Mouse (Mus musculus) cerebellum, adult (tissue): Measurements from ENCODE around the gene Ubxn11.
"Not testable (repeated sequence)": the region's sequence is repeated elsewhere in the genome, so short reads cannot be mapped to it uniquely, and the experiment has no call there.

ENCODE experiments used
- ATAC-seq: cut with Nextera tagmentation; 2 replicates; pipeline ENCODE4 v1.9.2; 2017; ENCODE audit warnings: mild to moderate bottlenecking, moderate library complexity, mixed read lengths; ENCODE audit not compliant: insufficient number of reproducible peaks, low FRiP score, low TSS enrichment

The Ubxn11 gene

DNA sequence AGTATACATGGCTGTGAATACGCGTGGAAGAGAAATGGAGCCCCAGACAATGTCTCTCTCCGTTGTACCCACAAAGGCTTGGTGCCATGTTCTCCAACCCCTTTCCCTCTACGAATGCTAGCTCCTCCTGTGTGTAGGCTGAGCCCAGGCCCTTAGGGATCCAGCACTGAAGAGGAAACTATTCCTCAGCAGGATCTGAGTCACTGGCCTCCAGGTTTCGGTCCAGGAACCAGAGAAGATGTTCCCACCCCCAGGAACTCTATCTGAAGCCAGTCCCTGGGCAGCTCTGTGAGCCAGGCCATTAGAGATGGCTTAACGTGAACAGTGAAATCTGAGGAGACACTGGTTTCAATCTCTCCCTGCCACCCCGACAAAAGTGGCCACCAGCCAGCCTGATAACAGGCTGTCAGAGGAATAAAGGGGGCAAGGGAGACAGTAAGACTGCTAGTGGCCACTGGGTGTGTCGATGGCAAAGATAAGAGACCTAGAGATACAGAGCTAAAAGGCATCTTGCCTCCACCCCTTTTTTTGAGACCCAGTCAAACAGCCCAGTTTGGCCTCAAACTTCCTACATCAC, 30.2 kb downstream of the Ubxn11 start:
- no peak for ATAC-seq

DNA sequence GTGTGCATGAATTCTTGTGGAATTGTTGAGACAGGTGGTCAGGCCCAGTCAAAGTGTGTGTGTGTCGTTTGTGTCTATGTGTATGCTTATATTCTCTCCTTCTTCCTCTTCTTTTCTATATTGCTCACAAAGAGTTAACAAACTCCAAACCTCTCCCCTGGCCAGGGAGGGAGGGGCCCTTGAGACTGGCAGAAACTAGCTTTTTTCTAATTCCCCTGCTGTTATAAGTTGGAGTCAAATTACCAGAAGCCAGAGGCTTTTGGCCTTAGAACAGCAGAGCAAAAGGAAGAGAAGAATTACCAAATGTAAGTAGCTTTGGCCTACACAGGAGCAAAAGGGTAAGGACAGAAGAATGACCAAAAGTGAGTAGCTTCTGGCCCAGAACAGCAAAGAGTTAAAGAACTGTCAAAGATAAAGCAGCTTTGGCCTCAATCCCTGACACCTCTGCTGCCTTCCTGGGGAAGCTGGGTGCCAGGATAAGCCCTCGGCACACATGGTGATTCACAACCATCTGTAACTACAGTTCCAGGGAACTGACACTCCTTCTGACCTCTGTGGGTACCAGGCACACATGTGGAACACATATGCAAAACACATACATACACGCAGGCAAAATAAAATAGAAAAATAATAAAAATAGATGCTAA, 34.0 kb downstream of the Ubxn11 start:
- no peak for ATAC-seq

DNA sequence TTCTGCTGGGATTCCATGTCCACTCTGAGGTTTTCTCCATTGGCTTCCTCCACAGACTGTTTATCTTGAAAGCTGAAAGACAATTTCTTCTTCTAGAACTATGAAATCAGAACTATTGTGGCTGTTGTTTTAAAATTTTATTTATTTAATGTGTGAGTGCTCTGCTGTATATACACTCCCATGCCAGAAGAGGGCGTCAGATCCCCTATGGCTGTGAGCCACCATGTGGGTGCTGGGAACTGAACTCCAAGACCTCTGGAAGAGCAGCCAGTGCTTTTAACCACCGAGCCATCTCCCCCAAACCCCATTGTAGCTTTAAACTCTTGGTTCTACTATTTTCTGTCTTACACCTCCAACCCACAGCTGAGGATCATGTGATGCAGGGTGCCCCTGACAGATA, 36.5 kb downstream of the Ubxn11 start:
- ATAC-seq = no peak

DNA sequence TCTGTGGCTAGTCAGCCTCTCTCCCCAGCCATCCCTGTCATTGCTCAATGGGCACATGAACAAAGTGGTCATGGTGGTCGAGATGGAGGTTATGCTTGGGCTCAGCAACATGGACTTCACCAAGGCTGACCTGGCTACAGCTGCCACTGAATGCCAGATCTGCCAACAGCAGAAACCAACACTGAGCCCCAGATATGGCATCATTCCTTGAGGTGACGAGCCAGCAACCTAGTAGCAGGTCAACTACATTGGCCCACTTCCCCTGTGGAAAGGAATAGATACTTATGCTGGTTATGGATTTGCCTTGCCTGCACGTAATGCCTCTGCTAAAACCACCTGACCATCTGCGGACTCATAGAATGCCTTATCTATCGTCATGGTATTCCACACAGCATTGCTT, 41.9 kb downstream of the Ubxn11 start:
- ATAC-seq = not testable (repeated sequence)

GRCm38 (mm10) chr4:134149389-134149788, 47.0 kb downstream of the Ubxn11 start:
- no peak for ATAC-seq

DNA sequence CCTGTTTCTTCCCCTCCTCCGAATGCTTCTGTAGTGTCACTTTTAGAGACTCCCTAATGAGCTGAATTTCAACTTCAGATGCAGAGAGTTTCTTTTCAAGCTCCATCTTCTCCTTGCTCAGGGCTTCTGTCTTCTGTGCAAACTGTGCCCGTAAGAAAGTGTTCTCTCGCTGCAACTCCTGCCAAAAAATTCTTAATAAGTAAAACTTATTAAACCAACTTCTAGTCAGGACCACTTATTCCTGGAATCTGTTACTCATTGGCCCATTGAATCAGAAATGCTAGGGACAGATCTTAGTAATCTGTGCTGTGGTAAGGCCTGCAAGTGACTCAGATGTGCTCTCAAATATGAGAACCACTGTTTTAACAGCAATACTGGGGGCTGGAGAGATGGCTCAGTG, 49.7 kb downstream of the Ubxn11 start:
- no peak for ATAC-seq

- no peak for ATAC-seq
These were observed 51.3 kb downstream of the Ubxn11 start for GRCm38 (mm10) chr4:134153656-134154055.

DNA sequence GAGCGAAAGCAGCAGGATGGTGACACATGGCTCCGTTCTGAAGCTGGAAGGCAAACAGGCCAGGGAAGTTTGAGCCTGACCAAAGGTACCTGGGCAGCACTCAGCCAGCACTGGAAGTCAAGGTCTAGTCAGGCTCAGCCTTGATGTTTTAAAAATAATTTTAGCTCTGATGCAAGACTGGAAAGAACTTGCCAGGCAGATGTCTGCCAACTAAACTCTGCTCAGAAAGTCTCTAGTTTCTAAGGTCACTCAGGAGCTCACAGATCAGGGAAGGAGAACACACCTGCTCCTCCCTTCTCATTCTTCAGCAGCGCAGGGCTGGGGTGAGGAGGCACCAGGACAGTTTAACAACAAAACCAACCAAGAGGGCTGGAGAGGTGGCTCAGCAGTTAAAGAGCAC, 52.0 kb downstream of the Ubxn11 start:
- no peak for ATAC-seq

DNA sequence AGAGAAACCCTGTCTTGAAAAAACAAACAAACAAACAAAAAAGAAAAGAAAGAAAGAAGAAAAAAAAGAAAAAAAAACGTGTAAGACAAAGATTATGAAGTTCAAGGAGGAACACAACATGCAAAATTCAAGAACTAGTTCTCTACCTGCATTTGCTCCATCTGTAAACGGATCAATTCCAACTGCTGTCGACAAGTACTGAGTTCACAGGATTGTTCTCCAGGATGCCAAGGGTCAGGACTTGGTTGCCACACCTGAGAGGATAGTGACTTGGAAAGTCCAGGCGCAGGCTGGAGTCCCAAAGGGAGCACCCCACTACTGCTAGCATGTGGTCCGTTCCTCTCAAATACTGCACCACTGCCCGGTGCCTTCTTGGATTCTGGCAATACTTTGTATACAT, 53.2 kb downstream of the Ubxn11 start:
- ATAC-seq = no peak

GRCm38 (mm10) chr4:134155961-134156465, 53.6 kb downstream of the Ubxn11 start:
- no peak for ATAC-seq

- ATAC-seq = no peak
These were observed 54.4 kb downstream of the Ubxn11 start for GRCm38 (mm10) chr4:134156744-134157143.

GRCm38 (mm10) chr4:134157558-134157957, 55.2 kb downstream of the Ubxn11 start:
- ATAC-seq = no peak

DNA sequence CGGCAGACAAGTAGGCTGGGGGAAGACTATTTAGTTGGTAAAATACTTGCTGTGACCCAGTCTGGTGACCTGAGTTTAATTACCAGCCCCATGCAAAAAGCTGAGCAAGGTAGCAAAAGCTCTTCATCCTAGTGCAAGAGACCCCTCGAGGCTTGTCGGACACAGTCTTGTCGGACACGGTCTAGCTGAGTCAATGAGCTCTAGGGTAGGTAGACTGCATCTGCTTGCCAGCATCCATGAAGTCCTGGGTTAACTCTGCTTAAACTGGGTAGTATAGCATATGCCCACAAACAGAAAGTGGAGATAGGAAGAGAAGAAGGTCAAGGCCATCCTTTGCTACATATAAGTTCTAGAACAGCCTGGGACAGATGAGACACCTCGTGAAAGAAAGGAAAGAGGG, 56.4 kb downstream of the Ubxn11 start:
- ATAC-seq = no peak

GRCm38 (mm10) chr4:134160071-134160470, 57.7 kb downstream of the Ubxn11 start:
- not testable (repeated sequence) for ATAC-seq

DNA sequence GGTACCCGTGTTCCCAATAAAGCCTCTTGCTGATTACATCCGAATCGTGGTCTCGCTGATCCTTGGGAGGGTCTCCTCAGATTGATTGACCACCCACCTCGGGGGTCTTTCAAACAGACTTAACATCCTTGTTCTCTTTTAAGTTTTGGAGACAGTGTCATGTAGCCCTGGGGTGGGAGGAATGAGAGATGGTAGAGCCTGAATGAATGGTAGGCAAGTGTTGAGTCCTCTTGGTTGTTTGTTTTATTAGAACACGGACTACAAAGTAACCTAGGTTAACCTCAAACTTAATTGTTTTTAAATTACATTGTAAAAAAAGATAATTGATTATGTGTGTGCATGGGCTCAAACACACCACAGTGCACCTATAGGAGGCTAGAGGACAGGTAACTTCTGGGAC, 62.2 kb downstream of the Ubxn11 start:
- no peak for ATAC-seq

DNA sequence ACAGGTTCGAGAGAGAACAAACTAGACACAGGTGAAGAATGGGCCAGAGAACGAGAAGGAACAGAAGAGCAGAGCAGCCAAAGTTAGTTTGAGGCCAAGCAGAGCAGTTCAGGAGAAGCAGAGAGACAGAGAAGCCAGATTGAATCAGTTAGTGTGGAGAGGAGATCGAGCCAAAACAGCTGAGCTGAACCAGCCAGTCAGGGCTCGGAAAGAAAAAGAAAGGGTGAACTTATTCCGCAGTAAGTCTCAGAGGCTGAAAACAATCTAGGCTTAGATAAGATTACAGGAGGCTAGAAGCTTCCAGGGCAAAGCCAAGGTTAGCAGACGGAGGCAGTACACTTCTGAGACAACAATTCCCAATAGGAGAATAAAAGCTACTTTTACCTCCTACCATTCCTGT, 62.7 kb downstream of the Ubxn11 start:
- ATAC-seq = no peak

GRCm38 (mm10) chr4:134165548-134166465, 63.4 kb downstream of the Ubxn11 start:
- no peak for ATAC-seq

DNA sequence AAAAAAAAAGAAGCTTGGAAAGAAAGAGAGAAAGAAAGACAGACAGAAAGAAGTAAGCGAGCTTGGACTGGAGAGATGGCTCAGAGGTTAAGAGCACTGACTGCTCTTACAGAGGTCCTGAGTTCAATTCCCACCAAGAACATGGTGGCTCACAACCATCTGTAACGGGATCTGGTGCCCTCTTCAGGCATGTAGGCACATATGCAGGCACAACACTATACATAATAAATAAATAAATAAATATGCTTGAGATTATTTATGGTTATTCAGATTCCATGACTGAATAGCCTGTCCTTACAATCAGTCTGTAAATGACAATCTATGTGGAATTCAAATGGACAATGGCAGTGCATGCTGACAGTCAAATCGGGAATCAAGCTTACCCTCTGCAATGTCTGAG, 64.5 kb downstream of the Ubxn11 start:
- no peak for ATAC-seq

DNA sequence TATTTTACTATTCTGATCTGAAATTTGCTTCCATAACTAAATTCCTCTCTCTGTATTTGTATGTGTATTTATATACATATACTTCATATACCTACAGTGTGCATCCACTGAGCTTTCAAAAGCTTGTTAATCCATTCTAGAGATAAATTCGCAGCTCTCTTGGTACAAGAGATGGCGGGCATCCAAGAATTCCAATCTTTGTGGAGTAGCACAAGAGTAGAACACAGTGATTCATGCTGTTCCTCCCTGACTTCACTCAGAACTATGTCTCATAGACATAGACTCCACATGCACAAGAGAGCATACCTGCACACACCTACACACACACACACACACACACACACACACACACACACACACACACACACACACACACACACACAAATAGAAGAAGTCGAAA, 70.0 kb downstream of the Ubxn11 start:
- ATAC-seq = no peak
